Mouse (Mus musculus): Measurements from ENCODE around the gene Fkbp5.
"Not testable (repeated sequence)": the region's sequence is repeated elsewhere in the genome, so short reads cannot be mapped to it uniquely, and the experiment has no call there.

Fkbp5 gene

DNA sequence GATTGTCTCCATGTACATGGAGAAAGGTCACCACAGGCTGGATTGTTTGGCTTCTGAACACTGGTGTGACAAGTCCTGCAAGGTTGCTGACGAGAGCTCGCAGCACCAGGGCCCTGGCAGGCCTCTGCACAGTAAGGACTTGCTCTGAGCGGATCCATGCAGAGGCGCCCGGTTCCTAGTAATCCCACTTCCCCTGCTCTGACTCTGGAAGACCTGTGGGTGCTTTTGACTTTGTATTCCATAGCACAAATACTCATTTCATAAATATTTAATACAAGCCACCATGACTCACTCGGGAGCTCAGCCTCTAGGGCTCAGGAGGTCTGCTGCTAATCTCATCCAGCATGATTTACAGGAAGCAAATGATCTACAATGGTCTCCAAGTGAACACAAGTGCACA, 97.7 kb downstream of the Fkbp5 start:
- DNase-seq (ENCODE audit: low read depth, low spot score) = no peak

DNA sequence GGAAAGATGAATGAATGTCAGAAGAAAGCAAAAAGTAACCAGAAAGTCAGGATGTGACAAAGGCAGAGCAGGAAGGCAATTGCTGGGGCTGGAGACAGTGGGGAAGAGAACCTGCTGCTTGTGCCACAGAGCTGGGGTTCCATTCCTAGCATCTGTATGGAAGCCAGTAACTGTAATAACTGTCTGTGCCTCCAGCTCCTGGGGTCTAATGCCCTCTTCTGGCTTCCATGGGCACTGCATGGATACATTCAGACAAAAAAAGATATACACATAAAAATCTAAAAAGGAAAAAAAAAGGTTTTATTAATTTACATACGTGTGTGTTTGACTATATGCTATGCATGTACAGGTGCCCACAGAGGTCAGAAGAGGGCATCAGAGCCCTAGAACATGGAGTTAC, 98.4 kb downstream of the Fkbp5 start:
- no peak for DNase-seq (ENCODE audit: low read depth, low spot score)

- DNase-seq (ENCODE audit: low read depth, low spot score) = not testable (repeated sequence)
Observed at GRCm38 (mm10) chr17:28418481-28418880, 98.8 kb downstream of the Fkbp5 start.

- DNase-seq (ENCODE audit: low read depth, low spot score) = no peak
Observed at GRCm38 (mm10) chr17:28417771-28418170, 99.6 kb downstream of the Fkbp5 start.

DNA sequence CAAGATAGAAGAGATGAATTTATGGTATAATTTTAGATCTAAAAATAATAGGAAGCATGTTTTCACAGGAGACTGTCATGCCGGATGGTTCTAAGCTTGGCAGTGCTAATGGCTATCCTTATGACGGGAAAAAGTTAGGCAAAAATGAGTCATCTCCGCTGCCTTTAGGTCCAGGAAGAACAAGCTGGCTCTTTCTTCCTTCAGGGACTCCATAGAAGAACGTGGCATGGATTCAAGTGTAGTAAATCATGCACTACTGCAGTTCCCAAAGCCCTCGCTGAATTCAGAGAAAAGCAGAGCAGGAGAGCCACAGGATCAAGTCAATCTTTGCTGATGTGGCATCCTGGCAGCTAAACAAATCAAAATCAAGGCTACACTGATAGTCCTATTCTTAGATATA, 102.1 kb downstream of the Fkbp5 start:
- DNase-seq (ENCODE audit: low read depth, low spot score) = no peak

DNA sequence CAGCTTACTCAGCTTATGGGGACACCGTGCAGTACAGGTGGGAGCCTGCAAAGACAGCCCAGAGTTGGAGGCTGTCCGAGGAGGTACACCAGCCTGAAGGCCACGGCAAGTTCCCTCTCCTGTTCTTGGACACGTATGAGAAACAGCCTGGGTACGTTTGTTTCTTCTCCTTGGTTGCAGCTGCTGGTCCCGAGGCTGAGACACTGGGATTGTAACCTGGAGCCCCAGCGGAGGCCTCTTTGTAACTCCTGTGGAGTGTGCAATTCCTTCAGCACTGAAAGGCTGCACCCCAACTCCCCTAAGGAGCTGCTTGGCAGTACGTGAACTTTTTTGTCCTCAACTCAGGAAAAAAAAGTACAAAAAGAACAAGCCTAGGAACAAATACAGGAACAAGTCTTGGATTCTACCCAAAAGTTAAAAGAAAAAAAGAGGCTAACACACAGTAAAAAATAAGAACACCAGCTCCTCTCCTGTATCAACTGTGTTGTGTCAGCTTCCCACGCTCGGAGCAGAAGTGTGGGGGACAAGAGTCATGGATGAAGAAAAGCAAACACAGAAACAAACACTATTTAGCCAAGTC, 105.9 kb downstream of the Fkbp5 start:
- no peak for DNase-seq (ENCODE audit: low read depth, low spot score)

DNA sequence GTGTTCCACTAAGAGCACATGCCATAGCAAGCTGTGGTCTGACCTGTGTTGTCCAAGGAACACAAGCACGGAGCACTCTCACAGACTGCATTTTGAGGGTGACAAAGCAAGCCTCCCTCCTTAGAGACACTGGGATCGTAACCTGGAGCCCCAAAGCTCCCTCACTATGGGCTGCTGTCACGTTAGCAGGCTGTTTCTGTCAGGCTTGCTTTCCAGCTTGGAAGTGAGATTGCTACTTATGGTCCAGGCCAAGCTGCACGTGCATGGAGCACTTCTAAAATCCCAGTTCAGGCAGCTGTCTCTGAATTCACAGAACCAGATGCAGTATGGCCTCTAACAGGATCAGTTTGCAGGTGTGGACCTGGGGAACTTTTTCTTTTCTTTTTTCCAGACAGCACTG, 106.6 kb downstream of the Fkbp5 start:
- no peak for DNase-seq (ENCODE audit: low read depth, low spot score)

DNA sequence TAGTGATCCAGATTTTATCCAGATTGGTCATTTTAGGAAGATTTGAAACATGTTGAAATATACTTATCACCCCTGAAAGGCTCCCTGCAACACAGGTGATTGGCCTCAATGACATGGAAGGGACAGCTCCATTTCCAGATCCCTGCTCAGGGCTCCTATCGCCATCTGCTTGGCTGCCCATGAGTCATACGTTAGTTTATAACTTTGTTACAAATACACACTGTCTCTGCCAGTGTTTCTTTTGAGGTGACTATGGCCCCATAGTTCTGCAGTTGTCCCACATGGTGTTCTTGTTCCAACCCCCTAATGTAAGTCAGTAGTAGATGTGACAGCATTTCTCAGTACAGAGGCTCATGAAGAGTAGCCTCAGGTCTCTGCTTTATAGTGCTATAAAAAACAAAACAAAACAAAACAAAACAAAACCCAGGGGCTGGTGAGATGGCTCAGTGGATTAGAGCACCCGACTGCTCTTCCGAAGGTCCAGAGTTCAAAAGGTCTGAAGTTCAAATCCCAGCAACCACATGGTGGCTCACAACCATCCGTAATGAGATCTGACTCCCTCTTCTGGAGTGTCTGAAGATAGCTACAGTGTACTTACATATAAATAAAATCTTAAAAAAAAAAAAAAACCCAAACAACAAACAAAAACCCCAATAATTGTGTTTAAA, 108.9 kb downstream of the Fkbp5 start:
- no peak for DNase-seq (ENCODE audit: low read depth, low spot score)

GRCm38 (mm10) chr17:28407418-28408250, 109.7 kb downstream of the Fkbp5 start:
- DNase-seq (ENCODE audit: low read depth, low spot score) = peak; percentile 54

DNA sequence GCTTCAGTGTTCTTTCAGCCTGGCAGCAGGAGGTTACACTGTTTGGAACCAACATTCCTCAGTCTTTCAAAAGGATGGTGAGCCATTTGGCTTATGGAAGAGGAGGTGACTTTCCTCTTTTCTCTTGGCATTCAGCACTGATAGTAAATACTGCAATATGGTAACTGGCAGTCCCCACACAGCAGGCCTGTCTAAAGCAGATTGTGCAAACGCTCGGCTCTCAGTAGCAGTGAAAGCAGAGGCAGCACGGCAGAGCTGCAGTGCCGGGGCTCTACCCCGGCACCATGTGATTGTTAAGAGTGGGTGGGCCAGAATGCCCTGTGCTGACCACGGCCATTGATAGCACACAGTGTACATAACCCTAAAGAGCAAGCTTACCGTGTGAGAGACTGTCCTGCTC, 110.9 kb downstream of the Fkbp5 start:
- DNase-seq (ENCODE audit: low read depth, low spot score) = no peak

DNA sequence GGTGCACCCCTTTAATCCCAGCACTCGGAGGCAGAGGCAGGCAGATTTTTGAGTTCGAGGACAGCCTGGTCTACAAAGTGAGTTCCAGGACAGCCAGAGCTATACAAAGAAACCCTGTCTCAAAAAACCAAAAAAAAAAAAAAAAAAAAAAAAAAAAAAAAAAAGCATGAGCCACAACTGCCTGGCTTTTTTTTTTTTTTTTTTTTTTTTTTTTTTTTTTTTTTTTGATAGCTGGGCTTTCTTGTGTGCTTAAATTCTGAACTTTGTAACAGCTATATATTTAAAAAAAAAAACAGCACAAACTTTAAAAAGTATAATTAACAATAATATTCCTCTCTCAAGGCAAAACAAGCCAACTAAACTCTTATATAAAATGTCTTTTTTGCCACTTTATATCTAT, 112.6 kb downstream of the Fkbp5 start:
- DNase-seq (ENCODE audit: low read depth, low spot score) = not testable (repeated sequence)

- no peak for DNase-seq (ENCODE audit: low read depth, low spot score)
Observed at GRCm38 (mm10) chr17:28404301-28404700, 113.0 kb downstream of the Fkbp5 start.

DNA sequence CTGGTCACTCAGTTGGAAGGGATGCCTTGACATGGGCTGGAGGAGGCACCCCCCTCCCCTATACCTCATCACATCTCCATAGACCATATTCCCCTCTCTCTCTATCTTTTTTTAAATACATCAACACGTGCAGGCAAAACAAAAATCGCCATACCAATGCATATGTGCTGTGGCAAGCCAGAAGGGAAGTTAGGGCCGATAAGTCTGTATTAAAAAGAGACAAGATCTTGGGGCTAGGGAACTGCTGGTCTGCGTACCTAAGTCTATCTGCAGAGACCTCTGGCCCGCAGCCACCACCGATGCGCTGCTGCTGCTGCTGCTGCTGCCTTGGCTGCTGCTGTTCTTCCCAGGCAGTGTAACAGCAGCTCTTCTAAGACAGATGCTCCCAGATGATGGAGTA, 122.3 kb downstream of the Fkbp5 start:
- DNase-seq (ENCODE audit: low read depth, low spot score) = no peak

DNA sequence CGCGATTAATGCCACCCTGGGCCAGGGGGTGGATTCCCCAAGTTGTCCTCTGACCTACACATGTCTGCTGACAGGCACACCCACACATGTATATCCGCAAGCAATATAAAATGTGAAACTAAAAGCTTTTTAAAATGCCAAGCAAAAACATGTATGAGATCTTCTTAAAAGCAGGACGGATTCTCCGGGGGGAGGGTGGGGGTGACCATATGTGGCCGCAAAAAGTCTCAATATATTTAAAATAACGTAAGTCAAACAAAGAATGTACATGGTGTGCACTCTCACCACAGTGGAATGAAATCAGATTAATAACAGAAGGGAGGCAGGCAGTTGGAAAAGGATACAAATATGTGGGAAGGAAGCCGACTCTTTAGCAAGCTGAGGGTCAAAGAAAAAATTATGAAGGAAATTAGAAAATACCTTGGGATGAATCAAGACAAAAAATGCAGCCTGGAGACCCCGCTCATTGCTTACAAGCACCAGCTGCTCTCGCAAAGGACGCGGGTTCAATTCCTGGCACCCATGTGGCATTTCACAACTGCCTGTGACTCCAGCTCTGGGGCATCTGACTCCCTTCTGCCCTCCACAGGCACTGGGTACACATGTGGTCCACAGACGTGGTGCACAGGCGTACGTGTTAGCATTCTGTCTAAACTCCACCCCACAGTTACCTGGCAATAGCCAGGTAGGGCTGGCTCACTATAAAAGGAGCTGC, 123.1 kb downstream of the Fkbp5 start:
- no peak for DNase-seq (ENCODE audit: low read depth, low spot score)

DNA sequence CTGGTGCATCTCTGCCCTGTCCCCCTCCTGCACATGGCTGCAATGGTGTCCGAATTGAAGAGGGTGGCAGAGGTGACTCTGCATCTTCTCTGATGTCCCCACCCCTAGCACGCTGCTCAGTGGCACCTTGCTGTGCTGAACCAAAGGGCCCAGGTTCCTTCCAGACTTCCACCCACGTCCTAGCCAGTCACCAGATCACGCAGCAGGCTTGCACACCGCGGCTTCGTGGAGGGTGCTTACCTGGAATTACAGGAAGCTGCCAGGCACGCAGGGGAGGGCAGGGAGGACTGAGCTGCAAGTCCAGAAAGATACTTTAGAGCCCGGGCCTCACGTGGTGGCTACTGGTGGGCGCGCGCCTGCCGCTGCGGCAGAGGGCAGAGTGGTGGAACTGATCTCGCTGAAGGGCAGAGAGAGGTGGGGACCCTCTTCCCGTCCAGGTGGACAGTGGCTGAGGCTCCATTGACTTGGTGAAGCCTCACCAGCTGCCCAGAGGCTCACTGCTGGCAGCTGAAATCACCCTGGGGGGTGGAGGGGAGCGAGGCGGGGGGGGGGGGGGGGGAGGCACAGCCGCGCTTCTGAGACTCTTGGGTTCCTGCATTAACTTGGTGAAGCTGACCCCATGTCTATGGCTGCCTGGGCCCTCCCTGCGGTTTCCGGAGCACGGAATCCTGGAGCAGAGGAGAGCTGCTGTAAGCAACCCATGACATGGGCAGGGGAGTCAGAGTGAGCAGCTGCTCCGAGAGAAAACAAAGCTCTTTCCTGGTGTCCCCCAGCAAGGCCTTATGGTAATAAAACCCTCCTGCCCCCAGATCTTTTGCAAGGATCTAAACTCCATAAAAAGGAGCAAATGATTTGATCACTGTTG, 125.5 kb downstream of the Fkbp5 start:
- no peak for DNase-seq (ENCODE audit: low read depth, low spot score)

DNA sequence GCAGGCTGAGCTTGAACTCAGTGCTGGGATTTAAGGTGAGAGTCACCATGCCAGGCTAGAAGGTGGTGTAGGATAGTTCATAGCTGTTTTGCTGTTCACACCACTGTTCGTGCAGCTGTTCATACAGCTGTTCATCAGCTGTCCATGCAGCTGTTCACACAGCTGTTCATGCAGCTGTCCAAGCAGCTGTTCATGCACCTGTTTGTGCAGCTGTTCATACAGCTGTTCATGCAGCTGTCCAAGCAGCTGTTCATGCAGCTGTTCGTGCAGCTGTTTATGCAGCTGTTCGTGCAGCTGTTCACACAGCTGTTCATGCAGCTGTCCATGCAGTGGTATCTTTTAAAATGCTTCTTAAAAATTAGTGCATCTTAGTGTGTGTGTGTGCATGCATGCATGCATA, 128.8 kb downstream of the Fkbp5 start:
- DNase-seq (ENCODE audit: low read depth, low spot score) = no peak

GRCm38 (mm10) chr17:28386150-28386905, 131.0 kb downstream of the Fkbp5 start:
- peak; percentile 77 for DNase-seq (ENCODE audit: low read depth, low spot score)

DNA sequence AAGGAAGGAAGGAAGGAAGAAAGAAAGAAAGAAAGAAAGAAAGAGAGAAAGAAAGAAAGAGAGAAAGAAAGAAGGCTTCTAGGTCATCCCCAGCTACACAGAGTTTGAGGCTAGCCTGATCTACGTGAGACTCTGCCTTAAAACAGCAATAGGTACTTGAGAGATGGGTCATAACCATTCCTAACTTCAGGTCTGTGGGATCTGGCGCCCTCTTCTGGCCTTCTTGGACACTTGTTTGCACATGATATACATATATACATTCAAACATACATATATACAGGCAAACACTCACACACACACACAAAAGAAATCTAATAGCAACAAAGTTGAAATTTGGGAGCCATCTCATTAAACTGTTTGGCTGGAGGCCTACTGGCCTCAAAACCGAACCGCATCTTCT, 133.0 kb downstream of the Fkbp5 start:
- DNase-seq (ENCODE audit: low read depth, low spot score) = no peak

- no peak for DNase-seq (ENCODE audit: low read depth, low spot score)
Observed at GRCm38 (mm10) chr17:28380255-28380654, 137.1 kb downstream of the Fkbp5 start.

- no peak for DNase-seq (ENCODE audit: low read depth, low spot score)
Observed at GRCm38 (mm10) chr17:28375592-28376061, 141.7 kb downstream of the Fkbp5 start.

All from embryo, embryonic 11.5 days (tissue).